Mouse (Mus musculus) cerebellum, adult 9-10 months (tissue): ENCODE measurements around the gene Fgd1.

ENCODE experiments used
- DNase-seq: peaks from one replicate; pipeline ENCODE4 v3.0.0; 2022

Gene Fgd1

GRCm38 (mm10) chrX:151045850-151046249 is at the start of gene Fgd1:
Fgd1 (plus strand) TSS chrX:151046150.
- DNase-seq, result no peak

GRCm38 (mm10) chrX:150996775-150997174 is 49.2 kb upstream of the Fgd1 start:
- no peak for DNase-seq

GRCm38 (mm10) chrX:151016938-151017877 is 28.7 kb upstream of the Fgd1 start, which contains the start of gene Gnl3l:
Gnl3l (minus strand) TSS chrX:151017322.
- DNase-seq, result peak; percentile 90

GRCm38 (mm10) chrX:151017897-151018296 is 28.1 kb upstream of the Fgd1 start:
- DNase-seq, result no peak

GRCm38 (mm10) chrX:151018798-151019197 is 27.2 kb upstream of the Fgd1 start:
- DNase-seq, result no peak

GRCm38 (mm10) chrX:151031400-151031799 is 14.6 kb upstream of the Fgd1 start:
- DNase-seq, result no peak

- DNase-seq, result no peak
These were observed 4.7 kb upstream of the Fgd1 start for GRCm38 (mm10) chrX:151041223-151041622.

- no peak for DNase-seq
These were observed 371 bp downstream of the Fgd1 start for GRCm38 (mm10) chrX:151046321-151046720.

- peak; percentile 91 for DNase-seq
These were observed 954 bp downstream of the Fgd1 start for GRCm38 (mm10) chrX:151046777-151047430.

GRCm38 (mm10) chrX:151047431-151048058 is 1.6 kb downstream of the Fgd1 start:
- peak; percentile 38 for DNase-seq

GRCm38 (mm10) chrX:151049661-151050215 is 3.8 kb downstream of the Fgd1 start:
- DNase-seq, result no peak

- no peak for DNase-seq
These were observed 4.4 kb downstream of the Fgd1 start for GRCm38 (mm10) chrX:151050337-151050736.

- no peak for DNase-seq
These were observed 8.5 kb downstream of the Fgd1 start for GRCm38 (mm10) chrX:151054489-151054888.

- DNase-seq, result no peak
These were observed 9.6 kb downstream of the Fgd1 start for GRCm38 (mm10) chrX:151055559-151055958.

- DNase-seq, result no peak
These were observed 13.4 kb downstream of the Fgd1 start for GRCm38 (mm10) chrX:151059346-151059745.

GRCm38 (mm10) chrX:151061615-151062299 is 15.8 kb downstream of the Fgd1 start:
- DNase-seq, result no peak

- DNase-seq, result no peak
These were observed 20.2 kb downstream of the Fgd1 start for GRCm38 (mm10) chrX:151066071-151066666.

- DNase-seq, result no peak
These were observed 21.9 kb downstream of the Fgd1 start for GRCm38 (mm10) chrX:151067876-151068275.

- DNase-seq, result no peak
These were observed 30.1 kb downstream of the Fgd1 start for GRCm38 (mm10) chrX:151076007-151076406.

GRCm38 (mm10) chrX:151076941-151077485 is 31.1 kb downstream of the Fgd1 start:
- DNase-seq, result peak; percentile 38

GRCm38 (mm10) chrX:151085599-151085998 is 39.6 kb downstream of the Fgd1 start:
- DNase-seq, result no peak

GRCm38 (mm10) chrX:151087418-151087817 is 41.5 kb downstream of the Fgd1 start:
- no peak for DNase-seq
